Mouse (Mus musculus) activated CD4-positive, CD25-positive, alpha-beta regulatory T cell, adult 9 weeks (primary cell): Measurements from ENCODE around the gene Ppp1r12a. TPM values are rescaled to one million over a fixed set of nuclear protein-coding genes. Genes with fewer than 3 reads are reported as not detected.

Experiments used
- polyA plus RNA-seq: library from polyadenylated mRNA; unstranded; fragments of 100-300 nt; shearing (Covaris generic); gene quantifications from one replicate; pipeline ENCODE4 v1.2.1, GENCODE M21; 2017

Gene Ppp1r12a
- 119 TPM for polyA plus RNA-seq

DNA sequence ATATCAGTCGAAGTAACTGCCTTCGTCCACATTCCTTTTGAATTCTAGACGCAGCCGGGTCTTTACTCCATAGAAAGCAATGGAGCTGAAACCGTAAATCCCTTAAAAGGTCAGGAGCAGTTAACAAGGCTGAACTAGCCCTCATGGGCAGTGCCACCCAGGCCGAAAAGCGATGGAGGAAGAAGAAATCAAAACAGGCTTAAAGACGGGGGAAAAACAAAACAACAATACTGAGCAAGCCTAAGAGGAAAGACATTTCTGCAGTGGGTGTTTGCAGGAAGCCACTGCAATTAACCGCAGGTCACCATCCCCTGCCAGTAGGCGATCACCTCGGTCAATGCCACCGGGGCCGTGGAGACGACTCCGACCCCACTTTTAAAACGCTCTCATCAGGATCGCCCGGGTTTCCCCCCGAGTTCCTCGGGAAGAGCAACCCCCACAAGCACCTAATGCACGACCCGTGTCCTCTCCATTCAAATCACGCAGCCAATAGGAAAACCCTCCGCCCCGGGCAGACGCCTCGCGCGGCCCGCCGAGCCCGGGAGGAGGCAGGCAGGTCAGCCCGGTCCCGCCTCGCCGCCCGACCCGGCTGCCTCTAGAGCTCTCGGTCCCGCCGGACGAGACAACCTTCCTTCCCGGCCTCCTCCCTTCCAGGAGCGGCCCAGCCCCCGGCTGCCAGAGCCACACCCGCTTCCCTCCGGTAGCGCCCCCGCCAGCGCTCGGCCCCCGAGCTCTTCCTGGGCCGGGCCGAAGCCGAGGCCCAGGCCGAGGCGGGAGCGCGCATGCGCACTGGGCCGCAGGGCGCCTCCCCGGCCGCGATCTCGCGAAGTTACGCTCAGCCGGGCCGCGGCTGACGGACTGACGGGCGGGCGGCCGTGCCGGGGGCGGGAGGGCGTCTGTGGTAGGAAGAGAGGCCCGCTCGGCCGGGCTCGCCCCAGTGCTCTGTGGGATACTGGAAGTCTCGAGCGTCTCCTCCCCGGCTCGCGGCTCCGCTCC lies at the start of gene Ppp1r12a:
TSS of gene Ppp1r12a (plus strand) at position 933 of the 996 bp plus-strand sequence.

DNA sequence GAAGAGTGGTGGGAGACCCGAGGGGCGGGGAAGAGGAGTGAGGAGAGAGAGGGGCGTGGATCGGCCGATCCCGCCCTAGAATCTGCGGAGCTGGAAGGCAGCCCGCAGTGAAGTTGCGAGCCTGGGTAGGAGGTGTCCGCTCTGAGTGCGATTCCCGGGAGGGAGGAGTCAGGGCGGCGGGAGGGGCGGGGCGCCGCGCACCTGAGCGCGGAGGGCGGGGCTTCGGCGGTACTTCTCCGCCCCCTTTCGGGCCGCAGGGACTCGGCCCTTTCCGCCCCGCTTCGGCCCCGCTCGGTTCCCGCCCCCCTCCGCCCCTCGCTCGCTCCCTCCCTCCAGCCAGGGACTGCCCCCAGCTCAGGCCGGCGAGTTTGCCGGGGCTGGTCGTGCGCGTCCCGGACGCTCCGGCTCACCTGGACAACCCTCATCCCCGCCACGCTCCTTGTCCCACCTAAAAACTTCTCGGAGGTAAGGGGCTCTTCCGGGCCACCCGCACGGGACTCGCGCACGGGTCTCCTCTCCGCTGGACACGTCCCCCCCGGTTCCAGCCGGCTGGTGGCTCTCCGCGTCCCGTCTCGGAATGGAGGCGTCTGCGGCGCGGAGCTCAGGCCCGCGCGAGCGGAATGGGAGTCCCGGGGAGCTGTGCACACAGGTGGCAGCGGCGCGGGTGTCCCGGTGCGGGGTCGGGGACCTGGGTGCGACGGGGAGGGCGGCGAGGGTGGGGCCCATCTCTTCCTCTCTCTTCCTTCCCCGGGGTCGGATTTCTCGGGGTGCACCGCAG lies 170.0 kb downstream of the Ppp1r12a start, which contains the start of gene Pawr:
TSS of gene Pawr (plus strand) at position 338 of the 778 bp plus-strand sequence.

Other genes starting within 250 kb of the Ppp1r12a start
- not detected for gene Pawr, start 169.9 kb downstream of the Ppp1r12a start, polyA plus RNA-seq